Mouse (Mus musculus) stomach, postnatal 0 days (tissue): ENCODE results near the gene Slc9a2.

Experiments
- CTCF ChIP-seq: IDR thresholded peaks from 2 replicates; pipeline ENCODE4 v1.5.1; 2016; ENCODE audit warnings: antibody characterized with exemption, low read depth, mild to moderate bottlenecking, moderate library complexity
- EP300 ChIP-seq: optimal IDR thresholded peaks from 2 replicates; pipeline ENCODE3; 2016; ENCODE audit warnings: antibody characterized with exemption

DNA sequence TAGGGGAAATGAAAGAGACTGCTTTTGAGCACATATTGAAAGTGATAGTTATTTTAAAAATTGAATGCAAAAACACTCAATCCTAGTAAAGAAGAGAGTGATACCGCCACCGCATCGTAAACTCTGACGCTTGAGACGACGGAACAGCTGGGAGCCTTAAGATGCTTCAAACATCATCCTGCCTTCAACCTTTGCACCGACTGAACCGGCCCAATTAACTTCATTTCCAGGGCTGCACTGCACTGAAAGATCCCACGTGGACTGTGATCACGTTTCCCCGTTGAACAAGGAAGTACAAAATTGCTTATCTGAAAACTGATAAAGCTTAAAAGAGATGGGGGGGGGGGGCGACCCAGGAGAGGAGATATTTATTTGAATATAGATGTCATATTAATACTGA lies 21.4 kb upstream of the Slc9a2 start:
- no peak for TF ChIP-seq EP300
- TF ChIP-seq CTCF: no peak
